Mouse (Mus musculus): ENCODE data around the gene Plxna1.

Gene Plxna1

GRCm38 (mm10) chr6:89333964-89334702 is 28.3 kb downstream of the Plxna1 start:
- peak; percentile 35 for DNase-seq (ENCODE audit: low read depth, low spot score)

GRCm38 (mm10) chr6:89330957-89331356 is 31.5 kb downstream of the Plxna1 start:
- no peak for DNase-seq (ENCODE audit: low read depth, low spot score)

GRCm38 (mm10) chr6:89328634-89329033 is 33.8 kb downstream of the Plxna1 start:
- no peak for DNase-seq (ENCODE audit: low read depth, low spot score)

DNA sequence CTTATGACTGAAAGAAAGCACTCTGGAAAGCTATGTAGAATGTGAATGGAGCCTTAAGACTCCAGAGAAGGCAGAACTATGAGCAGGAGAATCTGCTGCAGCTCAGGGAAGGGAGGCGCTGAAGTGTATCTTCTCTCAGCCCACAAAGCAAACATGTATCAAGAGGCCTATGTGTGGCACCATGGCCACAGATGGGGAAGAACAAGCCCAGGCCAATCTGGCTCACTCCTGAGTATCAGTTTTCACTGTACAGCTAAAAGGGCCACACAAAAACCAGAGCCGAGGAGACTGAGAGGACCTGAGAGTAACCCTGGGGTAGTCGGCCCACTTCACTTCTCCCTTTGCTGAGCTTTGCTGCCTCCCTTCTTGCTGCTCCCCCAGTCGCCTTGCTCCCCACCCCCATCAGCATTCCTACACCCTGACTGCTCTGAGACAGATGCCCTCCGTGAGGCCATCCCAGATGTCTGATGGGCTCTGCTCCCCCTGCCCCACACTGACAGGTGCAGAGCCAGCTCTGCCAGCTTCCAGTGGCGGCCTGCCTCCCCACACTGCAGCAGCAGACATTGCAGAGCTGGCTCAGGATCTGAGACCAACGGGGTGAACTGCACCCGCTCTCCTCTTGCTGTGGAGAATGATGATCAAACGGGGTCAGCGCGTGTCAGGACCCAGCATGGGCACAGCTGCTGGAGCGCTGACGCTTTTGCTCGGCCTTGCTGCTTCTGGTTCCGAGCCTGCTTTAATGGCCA is 34.5 kb downstream of the Plxna1 start:
- no peak for DNase-seq (ENCODE audit: low read depth, low spot score)

GRCm38 (mm10) chr6:89324842-89325241 is 37.6 kb downstream of the Plxna1 start:
- no peak for DNase-seq (ENCODE audit: low read depth, low spot score)

DNA sequence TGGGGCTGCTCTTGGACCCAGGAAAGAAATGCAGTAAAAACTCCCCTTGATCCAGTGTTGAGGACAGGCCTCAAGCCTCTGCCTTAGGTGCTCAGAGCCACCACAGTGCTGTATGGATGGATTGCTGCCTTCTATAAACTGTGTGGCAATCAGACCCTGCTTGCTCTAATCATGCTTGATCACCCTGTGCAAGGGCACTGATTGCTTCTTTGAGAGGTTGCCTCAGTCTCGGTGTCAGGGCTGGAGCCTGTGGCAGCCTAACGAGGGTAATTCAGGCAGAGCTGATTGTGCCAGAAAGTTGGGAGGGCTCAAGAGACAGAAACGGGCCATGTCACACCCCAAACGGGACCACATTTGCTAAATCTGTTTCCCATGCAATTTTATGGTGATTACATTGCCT is 47.2 kb downstream of the Plxna1 start:
- DNase-seq (ENCODE audit: low read depth, low spot score), result no peak

GRCm38 (mm10) chr6:89311518-89311917 is 50.9 kb downstream of the Plxna1 start:
- no peak for DNase-seq (ENCODE audit: low read depth, low spot score)

DNA sequence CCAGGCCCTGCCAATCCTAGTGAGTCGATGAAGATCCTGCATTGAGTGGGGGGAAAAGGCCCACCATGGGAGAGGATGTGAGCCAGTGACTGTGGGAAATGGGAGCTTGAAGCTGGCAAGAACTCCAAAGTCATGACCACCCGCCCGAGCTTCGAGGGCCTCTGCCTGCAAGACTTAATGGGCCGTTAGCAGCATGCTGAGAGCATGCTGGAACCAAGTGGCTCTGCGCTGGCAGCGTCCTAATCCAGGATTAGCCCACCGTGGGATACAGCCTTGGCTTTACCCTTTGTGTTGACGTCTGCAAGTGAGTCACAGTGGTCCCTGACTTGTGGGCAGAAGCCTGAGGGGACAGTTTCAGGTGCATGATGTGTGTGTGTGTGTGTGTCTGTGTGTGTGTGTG is 52.2 kb downstream of the Plxna1 start:
- peak; percentile 25 for DNase-seq (ENCODE audit: low read depth, low spot score)

GRCm38 (mm10) chr6:89308213-89308973 is 54.0 kb downstream of the Plxna1 start:
- DNase-seq (ENCODE audit: low read depth, low spot score), result no peak

DNA sequence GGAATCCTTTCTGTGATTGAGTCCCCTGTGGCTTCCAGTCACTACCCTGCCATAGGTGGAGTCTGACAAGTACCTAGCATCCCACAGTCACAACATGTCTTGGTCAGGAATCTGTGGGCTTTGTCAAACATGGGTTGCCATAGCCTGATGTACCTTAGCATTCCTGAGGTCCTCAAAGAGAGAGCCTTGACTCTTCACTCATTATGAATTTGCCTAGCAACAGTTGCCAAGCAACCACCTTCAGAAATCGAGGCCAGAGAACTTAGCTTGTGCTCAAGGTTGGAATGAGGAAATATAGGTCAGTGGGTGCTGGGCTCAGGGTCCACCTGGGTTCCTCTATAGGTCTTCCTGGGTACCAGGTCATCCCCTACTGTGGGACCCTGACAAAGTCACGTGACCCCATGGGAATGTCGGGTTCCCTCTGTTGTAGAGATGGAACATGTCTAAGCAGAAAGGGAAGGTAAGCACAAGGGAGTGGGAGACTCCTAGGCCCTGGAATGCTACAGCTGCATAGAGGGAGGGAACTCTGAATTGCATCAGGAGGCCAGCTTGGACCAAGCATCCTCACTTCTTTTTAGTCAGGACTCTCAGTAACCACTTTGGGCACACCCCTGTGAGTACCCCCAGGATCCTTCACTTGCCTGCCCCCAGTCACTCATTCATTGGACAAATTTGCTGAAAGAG is 57.9 kb downstream of the Plxna1 start:
- DNase-seq (ENCODE audit: low read depth, low spot score), result peak; percentile 57

DNA sequence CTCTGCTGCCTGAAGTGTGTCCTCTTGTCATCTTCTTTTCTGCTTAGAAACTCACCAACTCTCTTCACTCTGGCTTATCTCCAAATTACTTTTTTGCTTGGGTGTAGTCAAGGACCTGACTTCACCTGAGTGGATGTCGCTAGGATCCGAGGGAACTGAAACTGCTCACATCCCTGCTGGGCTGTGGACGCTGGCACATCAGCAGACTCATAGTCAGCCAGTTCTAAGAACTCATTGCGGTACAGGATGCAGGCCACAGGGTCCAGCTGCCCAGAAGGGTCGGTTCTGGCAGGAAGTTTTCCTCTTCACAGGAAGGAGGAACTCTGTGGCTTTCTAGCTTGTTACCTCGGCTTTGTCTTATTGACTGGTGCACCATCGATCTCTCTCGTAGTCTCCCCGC is 62.6 kb downstream of the Plxna1 start:
- DNase-seq (ENCODE audit: low read depth, low spot score), result no peak

- no peak for DNase-seq (ENCODE audit: low read depth, low spot score)
These were observed 65.3 kb downstream of the Plxna1 start for GRCm38 (mm10) chr6:89296909-89297695.

GRCm38 (mm10) chr6:89296001-89296709 is 66.3 kb downstream of the Plxna1 start:
- DNase-seq (ENCODE audit: low read depth, low spot score), result no peak

GRCm38 (mm10) chr6:89294621-89295020 is 67.8 kb downstream of the Plxna1 start:
- no peak for DNase-seq (ENCODE audit: low read depth, low spot score)

GRCm38 (mm10) chr6:89291494-89291893 is 70.9 kb downstream of the Plxna1 start:
- DNase-seq (ENCODE audit: low read depth, low spot score), result peak; percentile 81

- peak; percentile 76 for DNase-seq (ENCODE audit: low read depth, low spot score)
These were observed 74.3 kb downstream of the Plxna1 start for GRCm38 (mm10) chr6:89288156-89288555.

- peak; percentile 89 for DNase-seq (ENCODE audit: low read depth, low spot score)
These were observed 75.6 kb downstream of the Plxna1 start for GRCm38 (mm10) chr6:89286700-89287428.

DNA sequence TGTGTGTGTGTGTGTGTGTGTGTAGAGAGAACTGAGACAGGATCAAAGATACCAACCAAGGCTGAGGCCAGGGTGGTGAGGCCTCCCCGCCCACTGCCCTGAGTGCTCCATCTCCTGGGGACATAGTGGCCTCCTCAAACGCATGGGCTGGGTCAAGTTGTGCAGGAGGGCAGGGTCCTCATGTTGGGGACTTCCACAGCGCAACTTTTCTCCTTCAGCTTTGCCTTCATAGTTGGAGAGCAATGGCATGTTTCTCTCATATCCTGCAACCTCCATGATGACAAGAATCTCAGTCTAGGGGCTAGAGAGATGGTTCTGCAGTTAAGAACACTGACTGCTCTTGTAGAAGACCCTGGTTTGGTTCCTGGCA is 76.1 kb downstream of the Plxna1 start:
- DNase-seq (ENCODE audit: low read depth, low spot score), result no peak

GRCm38 (mm10) chr6:89285561-89286285 is 76.7 kb downstream of the Plxna1 start:
- no peak for DNase-seq (ENCODE audit: low read depth, low spot score)
